Mouse (Mus musculus) inflammation-experienced regulatory T-cells, adult 6 months (primary cell): Measurements from ENCODE around the gene Srp72. TPM values are rescaled to one million over a fixed set of nuclear protein-coding genes. Genes with fewer than 3 reads are reported as not detected.

Experiments
- polyA plus RNA-seq, 3 experiments: library from polyadenylated mRNA; unstranded; fragments of 100-300 nt; shearing (Covaris generic); gene quantifications; one replicate each; pipeline ENCODE4 v1.2.1; 2017

Gene Srp72
- polyA plus RNA-seq, 3 experiments from 2014 or later, result 121 to 153 (median 146) TPM

Other genes starting within 250 kb of the Srp72 start
- 10 to 100 TPM; 12.1 to 19.8 (median 13.9) TPM for gene Aasdh, start 69.2 kb upstream of the Srp72 start, polyA plus RNA-seq
- gene Paics, start 23.4 kb upstream of the Srp72 start, polyA plus RNA-seq, result 100 to 1,000 TPM; 164 to 233 (median 183) TPM
- 10 to 100 TPM; 24.3 to 31.7 (median 27.8) TPM for gene Ppat, start 23.1 kb upstream of the Srp72 start, polyA plus RNA-seq
- not detected for gene Arl9, start 29.4 kb downstream of the Srp72 start, polyA plus RNA-seq
- not detected for gene Thegl, start 41.3 kb downstream of the Srp72 start, polyA plus RNA-seq
- gene Hopx, start 140.4 kb downstream of the Srp72 start, polyA plus RNA-seq, result 10 to 100 TPM; 13.8 to 24.5 (median 15.9) TPM
- under 1 TPM in 1 of 3 experiments, not detected in 2; 0.63 TPM for gene Spink2, start 236.8 kb downstream of the Srp72 start, polyA plus RNA-seq